Comparison of ENCODE assay signal across 8 mouse cellular contexts in the genomic region with DNA sequence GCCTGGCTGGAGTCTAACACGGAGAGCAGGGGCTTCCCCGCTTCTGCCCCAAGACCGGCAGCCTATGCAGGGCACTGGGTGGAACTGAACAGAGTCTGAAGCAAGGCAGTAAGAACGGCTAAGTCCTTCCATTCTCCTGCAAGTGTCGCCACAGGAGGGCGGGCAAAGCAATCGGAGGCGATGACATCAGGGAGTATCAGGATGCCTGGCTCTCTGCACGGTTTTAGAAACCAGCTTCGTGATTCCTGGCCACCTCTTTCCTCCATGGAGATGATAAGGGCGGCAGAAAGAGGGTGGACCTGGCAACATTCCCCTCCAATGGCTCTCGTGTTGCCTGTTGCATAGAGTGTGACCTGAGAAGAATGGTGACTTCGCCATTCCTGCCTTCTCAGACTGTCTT. TPM values are rescaled to one million over a fixed set of nuclear protein-coding genes. Genes with fewer than 3 reads are reported as not detected.
DNase-seq lines count a peak whose midpoint lies in the region; ATAC-seq and TF ChIP-seq lines count a peak whose summit lies in the region.

No protein-coding gene starts in this region.

- peak; percentile 41 for TF ChIP-seq CTCF in layer of hippocampus, adult 2 months (conservative IDR thresholded peaks at IDR 0.05)

- no peak overlapping the region for H3K27ac ChIP-seq in layer of hippocampus, adult 2 months
- no peak overlapping the region for H3K27ac ChIP-seq in forebrain, embryonic 12.5 days
- H3K27ac ChIP-seq in limb, embryonic 12.5 days: no peak overlapping the region

- H3K4me3 ChIP-seq in layer of hippocampus, adult 2 months: peak overlapping the region; percentile 11; the same call in 1 of the 2 replicates
- peak overlapping the region; percentile 13 for H3K4me3 ChIP-seq in forebrain, embryonic 12.5 days (replicated peaks)
- 0 out of 2 replicates have a peak overlapping the region, but pooled peaks have one; percentile 1 for H3K4me3 ChIP-seq in limb, embryonic 12.5 days (replicated peaks)

- H3K4me2 ChIP-seq in forebrain, embryonic 12.5 days: peak overlapping the region; percentile 43
- peak overlapping the region; percentile 45 for H3K4me2 ChIP-seq in limb, embryonic 12.5 days

- WGBS in forebrain, embryonic 12.5 days: 4% methylated on average over 13 of the region's 13 CpGs
- WGBS in limb, embryonic 12.5 days: 5% methylated on average over 13 of the region's 13 CpGs

- peaks cover 20% of the 10 kb centered on the region for H3K36me3 ChIP-seq in forebrain, embryonic 12.5 days (replicated peaks)
- H3K36me3 ChIP-seq in limb, embryonic 12.5 days: peaks cover 19% of the 10 kb centered on the region

- ATAC-seq in forebrain, embryonic 12.5 days (ENCODE audit: low FRiP score): no peak
- ATAC-seq in limb, embryonic 12.5 days (ENCODE audit: insufficient number of reproducible peaks, insufficient read depth, low FRiP score, low TSS enrichment, low read depth): no peak

- H3K9me3 ChIP-seq in forebrain, embryonic 12.5 days: no peaks in the 10 kb centered on the region
- H3K9me3 ChIP-seq in limb, embryonic 12.5 days: no peaks in the 10 kb centered on the region

- peaks cover 10% of the 10 kb centered on the region for H3K4me1 ChIP-seq in forebrain, embryonic 12.5 days
- peaks cover 17% of the 10 kb centered on the region for H3K4me1 ChIP-seq in limb, embryonic 12.5 days (replicated peaks)

- no peak for DNase-seq in layer of hippocampus, adult 2 months (ENCODE audit: low spot score in 2 of 2)
- DNase-seq in layer of hippocampus, postnatal 36 days: no peak
- peak; percentile 55 for DNase-seq in retina, postnatal 1 day
- DNase-seq in adrenal gland, adult 8-10 months: no peak
- DNase-seq in spleen, postnatal 10 days (ENCODE audit: low spot score in 2 of 2): no peak
- no peak for DNase-seq in yolk sac, embryonic 10.5 days (ENCODE audit: low spot score)

- H3K27me3 ChIP-seq in forebrain, embryonic 12.5 days: 0 out of 2 replicates have a peak, but pooled peaks cover 22% of the 10 kb centered on the region
- peaks cover 23% of the 10 kb centered on the region for H3K27me3 ChIP-seq in limb, embryonic 12.5 days

- H3K9ac ChIP-seq in forebrain, embryonic 12.5 days: peak overlapping the region; percentile 33
- no peak overlapping the region for H3K9ac ChIP-seq in limb, embryonic 12.5 days (replicated peaks)

RNA-seq across cellular contexts. Expression of a gene that starts 28.2 kb away (rescaled TPM):
- 100 to 1,000 TPM; 112 to 130 TPM for total RNA-seq in layer of hippocampus, adult 2 months (2021)
- 100 to 1,000 TPM; 117 to 119 TPM for total RNA-seq in layer of hippocampus, postnatal 36 days (2021)
- 113 and 116 TPM in 2 replicates for polyA plus RNA-seq in forebrain, embryonic 12.5 days (2016; fragmentation: Nextera tagmentation; extraction: Ambion mirVana)
- 106 and 111 TPM in 2 replicates for polyA plus RNA-seq in limb, embryonic 12.5 days (2016; fragmentation: Nextera tagmentation; extraction: Ambion mirVana)
- 100 to 1,000 TPM; 108 to 130 (median 123) TPM for total RNA-seq in adrenal gland, adult 8-10 months (2022)

RNA-seq across cellular contexts. Expression of a gene that starts 32.2 kb away (rescaled TPM):
- total RNA-seq in layer of hippocampus, adult 2 months (2021): 10 to 100 TPM; 57.0 to 60.8 TPM
- 10 to 100 TPM; 55.3 to 63.5 TPM for total RNA-seq in layer of hippocampus, postnatal 36 days (2021)
- 24.3 and 24.8 TPM in 2 replicates for polyA plus RNA-seq in forebrain, embryonic 12.5 days (2016; fragmentation: Nextera tagmentation; extraction: Ambion mirVana)
- polyA plus RNA-seq in limb, embryonic 12.5 days (2016; fragmentation: Nextera tagmentation; extraction: Ambion mirVana): 8.0 and 8.5 TPM in 2 replicates
- total RNA-seq in adrenal gland, adult 8-10 months (2022): 10 to 100 TPM; 36.8 to 59.1 (median 47.9) TPM
